Mouse (Mus musculus): Measurements from ENCODE around the gene Vrk2.

The Vrk2 gene

GRCm38 (mm10) chr11:26593061-26594059 is at the start of gene Vrk2, which contains the start of gene Gm6899:
Gene Vrk2 (minus strand): TSS chr11:26593999.
Gene Gm6899 (plus strand): TSS chr11:26593241.
- DNase-seq (ENCODE audit: low spot score): peak; percentile 80

GRCm38 (mm10) chr11:26642141-26642540 is 48.3 kb upstream of the Vrk2 start:
- no peak for DNase-seq (ENCODE audit: low spot score)

- DNase-seq (ENCODE audit: low spot score): no peak
These were observed 46.6 kb upstream of the Vrk2 start for GRCm38 (mm10) chr11:26640314-26640785.

- DNase-seq (ENCODE audit: low spot score): no peak
These were observed 42.4 kb upstream of the Vrk2 start for GRCm38 (mm10) chr11:26636239-26636638.

GRCm38 (mm10) chr11:26622727-26623126 is 28.9 kb upstream of the Vrk2 start:
- DNase-seq (ENCODE audit: low spot score): no peak

GRCm38 (mm10) chr11:26618475-26619223 is 24.9 kb upstream of the Vrk2 start:
- DNase-seq (ENCODE audit: low spot score): no peak

GRCm38 (mm10) chr11:26608795-26609194 is 15.0 kb upstream of the Vrk2 start:
- no peak for DNase-seq (ENCODE audit: low spot score)

GRCm38 (mm10) chr11:26604061-26604655 is 10.4 kb upstream of the Vrk2 start:
- no peak for DNase-seq (ENCODE audit: low spot score)

GRCm38 (mm10) chr11:26601571-26602175 is 7.9 kb upstream of the Vrk2 start:
- no peak for DNase-seq (ENCODE audit: low spot score)

GRCm38 (mm10) chr11:26600692-26601091 is 6.9 kb upstream of the Vrk2 start:
- no peak for DNase-seq (ENCODE audit: low spot score)

- no peak for DNase-seq (ENCODE audit: low spot score)
These were observed 5.1 kb upstream of the Vrk2 start for GRCm38 (mm10) chr11:26598876-26599275.

- DNase-seq (ENCODE audit: low spot score): no peak
These were observed 4.0 kb upstream of the Vrk2 start for GRCm38 (mm10) chr11:26597761-26598160.

- no peak for DNase-seq (ENCODE audit: low spot score)
These were observed 3.3 kb upstream of the Vrk2 start for GRCm38 (mm10) chr11:26597145-26597544.

- DNase-seq (ENCODE audit: low spot score): no peak
These were observed 2.4 kb upstream of the Vrk2 start for GRCm38 (mm10) chr11:26596186-26596585.

- no peak for DNase-seq (ENCODE audit: low spot score)
These were observed 688 bp upstream of the Vrk2 start for GRCm38 (mm10) chr11:26594487-26594886.

GRCm38 (mm10) chr11:26592395-26593053 is 1.3 kb downstream of the Vrk2 start:
- DNase-seq (ENCODE audit: low spot score): peak; percentile 7

GRCm38 (mm10) chr11:26587184-26587524 is 6.6 kb downstream of the Vrk2 start:
- no peak for DNase-seq (ENCODE audit: low spot score)

GRCm38 (mm10) chr11:26586367-26587183 is 7.2 kb downstream of the Vrk2 start:
- no peak for DNase-seq (ENCODE audit: low spot score)

- DNase-seq (ENCODE audit: low spot score): no peak
These were observed 8.1 kb downstream of the Vrk2 start for GRCm38 (mm10) chr11:26585409-26586366.

Data from urinary bladder, postnatal 25 days (tissue).